Mouse (Mus musculus): ENCODE measurements at regions not wholly inside any gene's neighbourhood (a gene's known extent, or its start where the extent isn't known, plus 50 kb on each side); places are given as distances from the start of the nearest gene placed in this dataset.

DNA sequence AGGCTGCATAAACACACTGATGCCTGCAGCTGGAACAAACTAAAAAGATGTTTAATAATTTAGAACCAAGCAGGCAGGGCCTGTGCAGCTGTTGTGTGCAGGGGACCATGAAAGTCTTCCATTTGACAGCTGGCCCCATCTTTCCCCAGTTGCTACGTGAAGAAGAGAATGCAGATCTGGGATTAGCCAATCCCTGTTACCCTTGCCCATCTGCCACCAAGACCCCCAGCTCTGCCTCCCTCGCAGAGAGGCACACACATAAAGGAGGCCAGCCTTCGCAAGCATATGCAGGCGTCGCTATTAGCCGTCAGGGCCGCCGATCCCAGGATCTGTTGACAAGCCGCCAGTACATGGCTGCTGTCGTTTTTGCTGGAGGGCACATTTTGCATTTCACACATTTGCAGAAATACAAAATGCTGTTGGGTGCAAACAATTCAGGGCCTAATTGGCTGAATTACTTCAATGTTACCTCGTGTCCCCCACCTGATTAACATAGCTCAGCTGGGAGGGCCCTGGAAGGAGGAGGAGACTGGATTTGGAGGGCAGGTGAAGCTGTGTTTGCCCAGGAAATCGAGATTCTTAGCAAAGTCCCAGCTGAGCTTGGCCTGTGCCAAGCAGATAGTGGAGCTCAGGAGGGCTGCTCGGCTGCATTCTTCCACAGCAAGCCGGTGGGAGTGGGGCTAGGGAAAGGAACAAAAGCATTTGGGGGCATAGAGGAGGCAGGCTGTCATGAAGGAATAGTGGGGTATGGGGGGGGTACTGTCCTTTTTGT, 367.6 kb upstream of the Mki67 start:
- DNase-seq (ENCODE audit: low read depth, low spot score) = no peak

DNA sequence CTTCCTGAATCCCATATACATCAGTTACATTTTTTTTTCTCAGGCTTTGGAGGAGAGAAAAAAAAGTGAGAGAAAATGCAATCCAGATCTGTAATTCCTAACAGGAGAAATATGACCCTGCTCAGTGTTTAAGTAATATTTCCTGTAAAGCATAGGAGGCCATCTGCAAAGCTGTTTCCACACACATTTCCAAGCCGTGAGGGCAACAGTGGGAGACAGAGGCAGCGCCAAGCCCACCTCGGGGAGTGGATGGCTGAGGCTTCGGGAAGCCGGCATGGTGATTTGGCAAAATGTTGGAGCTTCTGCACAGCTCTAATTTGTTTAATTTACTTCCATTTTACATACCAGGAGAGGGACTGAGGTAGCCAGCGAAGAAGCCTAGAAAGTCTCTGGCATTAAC, 372.6 kb upstream of the Mki67 start:
- no peak for DNase-seq (ENCODE audit: low read depth, low spot score)

DNA sequence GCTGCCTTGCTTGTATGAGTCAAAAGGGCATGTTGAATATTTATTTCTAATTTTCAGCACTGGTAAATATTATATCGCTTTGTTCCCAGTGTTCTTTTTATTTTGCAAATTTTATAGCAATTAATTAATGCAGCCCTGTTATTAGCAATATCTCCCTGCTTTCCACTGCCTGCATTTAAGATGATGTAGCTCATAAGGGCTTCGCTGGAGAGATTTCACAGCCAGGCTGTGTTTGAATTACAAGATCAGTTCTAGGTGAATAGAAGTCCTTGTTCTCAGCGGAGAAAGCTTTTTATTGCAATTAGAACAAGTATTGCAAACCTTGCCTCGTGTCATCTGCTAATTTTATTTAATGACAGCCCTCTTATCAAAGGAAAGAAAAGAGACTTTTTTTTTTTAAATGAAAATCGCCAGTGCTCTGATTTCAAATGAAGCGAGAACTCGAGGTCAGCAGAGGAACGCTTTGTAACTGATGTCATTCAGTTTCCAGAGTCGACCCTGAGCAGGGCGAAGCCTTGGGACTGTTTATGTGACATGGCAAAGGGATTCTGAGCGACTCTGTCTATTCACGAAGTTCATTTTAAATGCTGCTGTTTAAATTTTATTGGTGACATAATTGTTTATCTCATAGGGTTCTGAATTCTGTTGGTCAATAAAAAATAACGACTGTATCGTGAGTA, 378.7 kb upstream of the Mki67 start:
- DNase-seq (ENCODE audit: low read depth, low spot score) = peak; percentile 4

DNA sequence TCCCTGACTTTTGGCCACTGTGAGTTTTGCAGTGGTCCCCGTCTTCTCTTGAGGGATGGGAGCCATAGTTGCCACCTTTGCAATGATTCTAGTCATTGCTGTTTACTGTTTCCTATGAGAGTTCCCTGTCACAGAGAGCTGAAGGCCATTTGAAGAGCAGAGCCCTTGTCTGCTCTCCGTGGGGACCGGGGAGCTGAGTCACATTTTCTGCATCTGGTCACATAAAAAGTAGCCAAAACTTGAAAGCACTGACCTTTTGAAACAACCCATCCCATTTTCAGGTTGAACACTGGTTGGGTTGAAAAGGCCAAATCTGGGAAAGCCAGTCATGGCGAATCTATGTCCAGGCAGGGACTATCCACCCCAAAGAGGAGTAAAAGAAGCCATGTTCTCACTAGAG, 387.9 kb upstream of the Mki67 start:
- no peak for DNase-seq (ENCODE audit: low read depth, low spot score)

DNA sequence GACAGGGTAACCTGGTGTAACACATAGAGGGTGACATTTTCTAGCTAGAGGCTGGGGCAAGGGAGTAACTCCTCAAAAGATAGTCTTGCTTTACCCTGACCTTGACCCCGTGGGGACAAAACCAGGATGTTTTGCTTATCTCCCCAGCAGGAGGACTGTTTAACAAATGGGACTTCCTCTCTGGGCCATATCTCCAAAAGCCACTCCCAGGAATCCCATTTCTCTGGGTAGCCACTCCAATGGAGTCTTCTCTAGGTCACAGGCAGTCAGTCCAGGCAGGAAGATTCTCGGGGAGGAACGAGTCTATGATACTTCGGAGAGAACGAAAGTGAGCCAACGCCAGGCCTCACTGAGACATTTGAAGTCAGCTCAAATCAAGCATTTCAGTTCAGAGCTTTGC, 396.0 kb upstream of the Mki67 start:
- DNase-seq (ENCODE audit: low read depth, low spot score) = no peak

DNA sequence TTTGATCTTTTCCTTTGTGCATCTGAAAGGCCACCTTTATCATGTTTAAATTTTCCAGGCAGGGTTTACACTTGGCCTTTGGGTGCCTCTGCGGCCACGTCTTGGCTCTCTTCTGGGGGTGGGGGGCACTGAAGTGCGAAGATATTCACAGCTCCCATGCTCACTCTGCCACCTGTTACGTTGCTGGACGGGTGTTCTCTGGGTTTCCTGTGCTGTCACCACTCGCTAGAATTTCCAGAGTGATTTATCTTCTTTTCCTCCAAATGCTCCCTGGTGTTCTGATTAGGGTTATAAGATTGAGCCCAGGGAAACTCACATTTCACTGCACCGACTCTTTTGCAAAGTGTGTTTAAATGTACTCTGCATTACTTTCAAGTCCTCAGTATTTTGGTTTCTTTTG, 404.8 kb upstream of the Mki67 start:
- no peak for DNase-seq (ENCODE audit: low read depth, low spot score)

DNA sequence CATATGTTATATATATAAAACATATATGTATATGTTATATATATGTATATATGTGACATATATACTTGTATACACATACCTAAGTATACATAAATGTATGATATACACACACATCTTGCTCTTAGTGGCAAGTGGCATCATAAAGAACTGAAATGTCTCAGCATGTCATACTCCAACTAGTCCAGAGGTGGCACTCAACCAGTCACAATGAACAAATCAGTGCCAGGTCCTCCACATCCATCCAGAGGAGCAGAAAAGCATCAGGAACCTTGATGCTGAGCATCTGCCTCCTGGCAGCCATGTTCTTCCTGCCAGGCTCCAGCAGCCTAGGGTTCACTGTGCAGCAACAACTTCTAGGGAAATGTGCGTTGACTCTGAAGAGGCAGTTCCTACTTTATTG, 405.2 kb upstream of the Mki67 start:
- DNase-seq (ENCODE audit: low read depth, low spot score) = no peak

DNA sequence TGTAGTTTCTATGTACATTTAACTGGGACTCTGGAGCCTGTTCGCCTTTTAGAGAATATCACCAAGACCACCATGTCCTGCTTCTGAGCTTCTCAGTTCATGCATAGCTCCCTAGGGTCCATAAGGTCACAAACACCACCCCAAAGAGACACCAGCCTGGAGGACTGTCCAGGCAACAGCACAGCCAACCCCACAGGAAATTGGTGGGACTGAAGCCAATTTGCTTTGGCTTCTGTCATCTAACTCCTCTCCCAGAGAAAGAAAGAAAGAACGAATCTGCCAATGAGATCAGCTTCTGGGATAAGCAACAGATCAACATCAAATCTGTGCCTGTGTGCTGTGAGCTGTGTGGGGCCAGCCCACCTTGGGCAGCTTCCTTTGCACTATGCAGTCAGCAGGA, 408.6 kb upstream of the Mki67 start:
- no peak for DNase-seq (ENCODE audit: low read depth, low spot score)

DNA sequence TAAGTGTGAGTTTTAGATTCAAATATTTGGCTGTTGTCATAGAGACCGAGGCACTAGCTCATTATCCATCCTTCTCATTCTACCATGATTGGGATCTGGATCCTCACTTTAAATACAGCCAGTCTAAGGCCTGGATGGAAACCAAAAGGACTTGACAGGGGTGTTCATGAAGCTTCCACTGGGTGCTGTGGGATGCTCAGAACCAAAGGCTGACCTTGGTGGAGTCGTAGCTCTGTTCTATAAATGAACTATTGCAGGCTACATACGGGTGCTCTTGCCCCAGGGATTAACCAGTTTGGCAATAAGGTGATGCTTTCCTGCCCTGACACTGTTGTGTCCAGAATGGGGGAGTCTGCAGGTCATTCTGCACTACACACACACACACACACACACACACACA, 410.2 kb upstream of the Mki67 start:
- no peak for DNase-seq (ENCODE audit: low read depth, low spot score)

DNA sequence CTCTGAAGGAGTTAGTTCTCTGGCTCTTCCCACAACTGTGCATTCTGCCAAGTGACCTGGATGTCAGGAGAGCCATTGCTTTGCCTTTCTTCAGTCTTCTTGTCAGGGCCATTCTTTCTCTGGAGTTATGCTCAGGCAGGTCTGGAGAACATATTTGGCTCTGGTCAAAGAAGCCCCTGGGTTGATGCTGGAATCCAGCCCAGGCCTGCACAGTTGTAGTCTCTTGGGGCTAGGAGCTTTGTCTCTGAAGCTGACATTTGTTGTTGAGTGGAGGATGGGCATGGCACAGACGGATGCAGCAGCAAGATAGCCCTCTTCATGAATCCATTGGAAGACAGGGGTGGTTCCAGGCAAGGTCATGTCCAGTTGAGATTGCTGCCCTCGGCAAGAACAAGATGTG, 411.4 kb upstream of the Mki67 start:
- DNase-seq (ENCODE audit: low read depth, low spot score) = no peak

DNA sequence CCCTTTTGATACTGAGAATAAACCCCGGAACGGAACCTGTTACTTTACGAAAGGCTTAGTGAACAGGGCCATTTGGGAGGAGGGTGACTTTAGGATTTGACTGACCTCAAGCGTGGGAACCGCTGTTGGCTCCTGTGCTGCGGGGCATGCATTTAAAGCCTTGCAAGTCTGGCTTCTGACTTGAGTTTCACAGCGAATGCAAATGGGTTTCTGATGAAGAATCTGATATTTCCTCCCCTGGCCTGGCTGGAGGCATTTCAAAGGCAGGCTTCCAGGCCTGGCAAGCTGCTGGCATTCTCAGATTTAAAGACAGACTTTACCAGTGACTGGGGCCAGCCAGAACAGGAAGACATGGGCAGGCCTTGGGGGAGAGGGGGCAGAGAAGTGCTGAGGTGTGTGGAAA, 413.6 kb upstream of the Mki67 start:
- DNase-seq (ENCODE audit: low read depth, low spot score) = no peak

DNA sequence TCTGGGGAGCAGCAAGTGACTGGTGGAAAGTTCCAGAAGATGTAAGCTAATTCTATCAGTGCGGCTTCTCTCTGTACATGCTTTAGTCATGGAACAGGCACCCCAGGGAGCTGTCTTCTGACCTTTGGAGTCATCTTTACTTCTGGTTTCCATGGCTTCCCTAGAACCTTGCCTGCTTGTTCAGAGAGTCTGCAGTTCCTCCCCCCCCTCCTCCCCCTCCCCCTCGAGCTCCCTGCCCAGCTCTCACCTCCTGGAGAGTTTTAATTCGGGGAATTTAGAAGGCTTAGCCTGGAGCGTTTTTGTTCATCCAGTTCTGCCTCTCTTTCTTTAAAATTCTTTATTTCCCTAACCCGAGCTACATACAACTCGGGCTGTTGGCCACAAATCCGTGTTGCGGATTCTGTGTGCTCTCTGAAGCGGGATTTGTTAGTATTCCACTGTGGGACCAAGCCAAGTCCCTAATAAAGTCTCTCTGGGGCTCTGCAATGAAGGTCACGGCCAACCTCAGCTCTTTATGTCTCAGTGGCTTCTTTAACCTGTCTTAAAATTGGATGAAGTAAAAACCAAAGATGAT, 414.6 kb upstream of the Mki67 start:
- no peak for DNase-seq (ENCODE audit: low read depth, low spot score)

DNA sequence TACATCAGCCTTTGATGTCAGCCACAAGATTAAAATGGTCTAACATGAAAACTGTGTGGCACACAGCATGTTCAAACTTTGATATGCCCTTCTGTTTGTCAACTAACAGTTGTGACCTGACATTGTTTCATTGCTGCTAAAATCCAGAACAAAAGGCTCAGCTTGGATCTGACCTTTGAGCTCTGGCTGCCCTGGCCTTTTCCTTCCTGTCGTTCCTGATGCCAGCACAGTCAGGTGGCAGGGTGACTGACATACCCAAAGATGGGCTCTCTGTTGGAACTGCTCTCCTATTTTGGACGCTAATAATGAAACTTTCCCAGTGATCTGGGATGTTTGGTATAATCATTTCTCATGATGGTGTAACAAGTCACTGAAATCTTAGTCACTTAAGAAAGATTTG, 416.8 kb upstream of the Mki67 start:
- no peak for DNase-seq (ENCODE audit: low read depth, low spot score)

DNA sequence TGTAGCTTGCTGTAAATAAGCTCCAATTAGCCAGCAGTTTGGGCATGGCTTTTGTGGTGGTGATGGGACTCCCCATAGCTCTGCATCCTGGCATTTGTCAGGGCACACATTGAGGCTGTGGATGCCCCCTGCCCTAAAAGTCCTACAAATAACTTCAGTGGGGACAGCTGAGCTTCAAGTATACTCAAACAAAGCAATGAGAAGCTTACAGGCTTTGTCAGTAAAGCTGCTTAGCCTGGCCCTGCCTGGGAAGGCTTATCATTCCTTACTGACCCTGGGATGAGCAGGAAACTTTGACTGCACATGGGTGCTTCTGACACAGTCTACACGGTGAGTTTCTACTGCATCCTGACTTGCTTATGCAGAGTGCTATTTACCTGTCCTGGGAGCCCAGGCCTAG, 420.5 kb upstream of the Mki67 start:
- DNase-seq (ENCODE audit: low read depth, low spot score) = no peak

DNA sequence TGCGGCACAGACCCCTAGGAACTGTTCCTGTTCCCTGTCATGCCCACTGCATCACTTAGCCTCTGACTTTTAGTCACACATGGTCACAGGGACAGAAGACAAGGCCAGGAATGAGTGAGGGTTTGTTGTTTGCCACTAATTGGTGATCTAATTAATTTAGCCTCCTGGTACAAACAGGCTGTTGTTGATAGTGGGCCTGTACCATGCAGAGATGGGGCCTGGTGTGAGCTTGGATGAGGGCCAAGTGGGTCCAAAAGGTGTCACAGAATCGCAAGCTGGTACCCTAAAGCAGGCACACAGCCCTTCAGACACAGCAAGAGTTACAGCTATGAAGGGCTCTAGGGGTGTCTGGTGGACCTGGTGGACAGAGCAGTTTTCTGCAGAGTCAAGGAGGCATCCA, 421.2 kb upstream of the Mki67 start:
- DNase-seq (ENCODE audit: low read depth, low spot score) = no peak

DNA sequence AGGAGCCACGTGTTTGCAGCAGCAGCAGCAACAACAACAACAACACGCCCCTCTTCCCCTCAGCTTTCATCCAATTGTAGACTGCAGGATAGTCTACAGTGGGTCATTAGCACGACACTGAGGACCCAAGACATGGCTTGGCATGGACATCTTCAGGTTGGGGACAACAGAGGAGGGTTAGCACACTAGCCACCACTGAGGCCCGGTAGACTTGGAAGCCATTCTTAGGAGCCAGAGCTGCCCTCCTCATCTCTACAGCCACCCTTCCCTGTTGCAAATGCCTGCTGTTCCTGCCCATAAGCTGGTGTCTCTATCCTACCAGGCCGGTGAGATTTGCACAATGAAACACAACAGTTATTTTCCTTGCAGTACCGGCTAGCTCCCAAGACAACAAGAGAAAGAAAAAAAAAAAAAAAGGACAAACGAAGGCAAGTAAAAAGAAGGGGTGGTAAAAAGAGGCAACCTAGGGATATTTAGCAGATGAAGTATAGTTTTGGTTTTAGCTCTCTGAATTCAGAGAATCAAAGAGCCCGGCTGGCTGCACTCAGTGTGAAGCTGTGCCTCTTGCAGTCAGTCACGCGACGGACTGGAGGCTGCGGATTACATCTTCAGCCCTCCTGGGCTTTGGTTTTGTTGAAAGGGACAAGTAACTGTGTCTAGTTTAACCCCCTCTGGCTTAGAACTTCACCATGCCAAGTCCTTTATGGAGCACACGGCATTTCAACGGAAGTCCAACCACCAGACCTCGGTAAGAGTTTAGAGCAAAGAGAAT, 421.9 kb upstream of the Mki67 start:
- no peak for DNase-seq (ENCODE audit: low read depth, low spot score)

DNA sequence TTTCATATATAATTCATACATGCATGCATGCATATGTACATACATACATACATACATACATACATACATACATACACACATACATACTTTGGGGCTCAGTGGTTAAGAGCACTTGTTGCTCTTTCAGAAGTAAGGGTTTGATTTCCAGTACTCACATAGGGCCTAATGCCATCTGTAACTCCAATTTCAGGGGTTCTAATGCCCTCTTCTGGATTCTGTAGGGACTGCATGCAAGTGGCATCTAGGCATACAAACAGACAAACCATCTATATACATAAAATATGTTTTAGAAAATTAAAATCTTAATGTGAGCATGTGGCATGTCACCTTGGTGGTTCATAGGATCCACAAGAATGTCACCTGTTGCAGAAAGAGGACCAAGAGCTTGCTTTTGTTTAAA, 426.7 kb upstream of the Mki67 start:
- DNase-seq (ENCODE audit: low read depth, low spot score) = no peak

DNA sequence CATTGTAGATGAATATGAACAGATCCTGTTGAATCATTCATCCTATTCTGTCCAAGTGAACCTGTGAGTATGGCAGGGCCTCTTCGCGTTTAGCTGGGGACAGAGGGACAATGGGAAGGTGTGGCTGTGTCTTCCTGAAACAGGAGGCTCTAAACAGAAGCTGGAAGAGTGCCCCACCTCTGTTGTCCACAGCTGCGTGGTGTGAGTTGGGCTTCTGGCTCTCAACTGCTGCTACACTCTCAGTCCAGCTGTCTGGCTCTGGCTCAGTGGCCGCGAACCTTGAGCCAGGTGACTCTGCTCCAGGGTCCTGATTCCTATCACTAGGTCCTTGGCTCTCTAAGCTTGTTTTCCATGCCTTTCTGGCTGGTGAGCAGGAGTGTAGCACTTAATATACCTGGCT, 434.0 kb upstream of the Mki67 start:
- DNase-seq (ENCODE audit: low read depth, low spot score) = no peak

DNA sequence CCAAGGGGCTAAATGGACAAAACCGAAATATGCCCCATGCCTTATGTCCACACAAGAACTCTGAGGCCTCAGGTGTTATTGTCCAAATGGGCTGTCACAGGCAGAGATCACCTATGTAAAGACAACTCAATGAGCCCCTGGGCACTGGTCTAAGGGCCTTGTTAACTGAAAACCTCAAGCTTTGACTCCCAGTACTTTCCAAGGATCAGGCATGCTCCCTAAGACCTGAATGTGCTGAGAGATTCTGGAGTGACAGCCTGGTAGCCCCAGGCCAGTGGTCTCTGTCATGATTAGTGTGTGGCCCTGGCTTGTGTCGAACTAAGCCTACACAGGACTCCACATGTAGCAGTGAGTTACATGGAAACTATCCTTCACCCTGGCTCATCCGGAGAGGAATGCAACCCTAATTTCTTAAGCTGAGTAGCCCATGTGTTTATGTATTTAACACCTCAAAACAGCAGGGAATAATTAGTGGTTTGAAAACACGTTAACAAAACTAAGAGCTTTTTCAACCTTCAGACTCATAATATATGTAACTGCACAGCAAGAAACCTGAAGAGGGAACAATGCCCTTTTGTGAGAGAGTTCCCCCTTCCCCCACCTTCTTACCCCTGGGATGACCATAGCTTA, 435.3 kb upstream of the Mki67 start:
- DNase-seq (ENCODE audit: low read depth, low spot score) = no peak

DNA sequence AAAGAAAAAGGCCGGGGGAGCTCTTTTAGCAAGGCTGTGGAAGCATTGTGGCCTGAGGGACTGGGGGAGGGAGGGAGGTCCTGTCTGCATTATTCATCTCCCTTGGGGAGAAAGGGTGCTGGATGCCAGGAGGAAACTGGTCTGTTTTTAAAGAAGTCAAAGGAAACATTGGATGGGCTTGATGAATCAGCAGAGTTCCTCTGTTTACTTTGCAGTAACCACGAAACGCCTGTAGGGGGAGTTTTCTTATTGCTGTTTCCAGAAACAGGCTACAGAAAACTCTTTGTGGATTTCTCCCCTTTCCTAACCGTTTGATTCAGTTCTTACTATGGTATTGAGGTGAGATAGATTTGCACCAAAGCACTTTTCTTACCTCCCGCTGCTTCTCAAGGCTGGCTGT, 436.3 kb upstream of the Mki67 start:
- peak; percentile 80 for DNase-seq (ENCODE audit: low read depth, low spot score)

DNA sequence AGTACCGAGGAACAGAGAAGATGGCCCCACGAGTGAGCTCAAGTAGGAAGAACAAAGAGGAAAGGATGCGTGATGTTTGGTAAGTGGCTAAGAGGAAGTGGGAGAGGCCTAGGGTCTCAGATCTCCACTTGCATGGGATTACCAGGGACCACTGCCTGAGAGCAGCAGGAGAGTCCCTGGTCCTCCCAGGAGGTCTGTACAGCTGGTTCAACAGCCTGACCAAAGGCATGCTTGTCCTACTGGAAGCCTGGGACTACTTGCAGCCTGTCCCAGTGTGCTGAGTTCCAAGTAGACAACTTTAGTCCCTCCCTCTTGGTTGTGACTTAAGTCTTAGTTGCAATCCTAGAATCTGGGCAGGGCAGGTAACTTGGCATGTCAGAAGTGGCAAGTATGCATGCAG, 437.5 kb upstream of the Mki67 start:
- no peak for DNase-seq (ENCODE audit: low read depth, low spot score)

DNA sequence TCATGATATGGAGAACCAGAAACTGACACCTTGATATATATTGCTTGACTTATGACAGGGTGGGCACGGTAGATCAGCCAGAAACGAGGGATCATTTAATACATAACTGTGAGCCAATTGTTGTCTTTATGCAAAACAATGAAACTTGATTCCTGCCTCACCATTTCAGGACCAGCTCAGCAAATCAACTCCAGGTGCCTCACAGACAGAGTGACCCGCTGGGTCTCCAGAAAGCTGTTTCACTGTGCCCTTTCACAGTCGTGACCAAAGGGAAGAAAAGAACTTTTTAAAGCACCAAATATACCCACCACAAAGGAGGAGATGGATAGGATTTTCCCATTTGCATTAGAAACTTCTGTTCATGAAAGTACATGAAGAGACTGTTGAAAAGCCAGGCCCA, 443.0 kb upstream of the Mki67 start:
- DNase-seq (ENCODE audit: low read depth, low spot score) = no peak

Measured in brain, adult 2 months (tissue).